Mouse (Mus musculus) spleen, adult 2 months (tissue): ENCODE data around the gene Lkaaear1. TPM values are rescaled to one million over a fixed set of nuclear protein-coding genes. Genes with fewer than 3 reads are reported as not detected.

ENCODE experiments used
- DNase-seq, 2 experiments: peaks; one replicate each; pipeline versions ENCODE4 v3.0.0 to v3.0.0-alpha.2; 2012 to 2021; ENCODE audit warnings: low spot score in 2 of 2, low read depth in 1 of 2
- H3K27ac ChIP-seq: fragments of 200-500 bp; 2 replicates; pipeline ENCODE4 v1.5.1; 2012; ENCODE audit warnings: low read length, inconsistent platforms; ENCODE audit not compliant: insufficient read depth
- H3K27me3 ChIP-seq: fragments of 200-500 bp; 2 replicates; pipeline ENCODE4 v1.6.1; 2012; ENCODE audit warnings: mild to moderate bottlenecking, moderate library complexity, low read length, inconsistent platforms; ENCODE audit not compliant: control insufficient read depth, insufficient read depth
- H3K36me3 ChIP-seq: fragments of 200-500 bp; 2 replicates; pipeline ENCODE4 v1.6.1; 2012; ENCODE audit warnings: mild to moderate bottlenecking, low read length, inconsistent platforms; ENCODE audit not compliant: control insufficient read depth, insufficient read depth
- H3K4me1 ChIP-seq: fragments of 200-500 bp; 2 replicates; pipeline ENCODE4 v1.6.1; 2011; ENCODE audit warnings: inconsistent platforms; ENCODE audit not compliant: control insufficient read depth, insufficient read depth, insufficient read length
- H3K4me3 ChIP-seq: fragments of 200-500 bp; 2 replicates; pipeline ENCODE4 v1.5.1; 2011; ENCODE audit warnings: mild to moderate bottlenecking, inconsistent platforms; ENCODE audit not compliant: insufficient read depth, insufficient read length; ENCODE audit errors: extremely low read depth
- CTCF ChIP-seq: fragments of 200-500 bp; IDR thresholded peaks from 2 replicates; pipeline ENCODE4 v1.5.1; 2011; ENCODE audit warnings: mild to moderate bottlenecking, inconsistent platforms; ENCODE audit not compliant: insufficient read depth, insufficient read length, insufficient replicate concordance; ENCODE audit errors: extremely low read depth
- POLR2A ChIP-seq: fragments of 200-500 bp; IDR thresholded peaks from 2 replicates; pipeline ENCODE4 v1.6.1; 2011; ENCODE audit warnings: low read depth, low read length, inconsistent platforms
- WGBS: fragments of 180-500 bp; shearing (Covaris S2); methylation state at CpG from one replicate; pipeline ENCODE4 v1.1.7; 2018; 5-methylcytosine and 5-hydroxymethylcytosine counted together
- polyA plus RNA-seq: library from polyadenylated mRNA; depleted of rRNA; stranded (reverse); fragments of >200 nt; gene quantifications from 2 replicates; pipeline ENCODE4 v1.2.3, GENCODE M21; 2012

The Lkaaear1 gene
- polyA plus RNA-seq, 1 experiment = not detected

DNA sequence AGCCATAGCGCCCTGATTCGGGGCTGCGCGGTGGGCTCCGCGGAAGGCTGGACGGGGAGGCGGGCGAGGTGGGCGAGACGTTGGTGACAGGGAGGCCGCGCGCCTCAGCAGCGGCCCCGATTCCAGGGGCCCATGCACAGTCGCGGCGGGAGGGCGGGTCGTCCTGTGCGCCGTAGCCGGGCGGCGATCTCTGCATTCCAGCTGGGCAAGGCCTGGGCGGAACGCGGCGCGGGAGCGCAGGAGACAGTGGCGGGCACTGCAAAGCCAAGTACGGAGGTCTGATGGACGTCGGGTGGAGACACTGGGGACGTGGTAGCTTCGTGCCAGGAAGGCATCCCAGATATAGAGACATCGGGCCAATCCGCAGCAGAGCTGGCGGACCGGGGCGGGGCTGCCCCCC is 26.9 kb downstream of the Lkaaear1 start, which contains the start of gene Sox18:
Gene Sox18, minus strand, starts transcription at position 315 of the 400 bp plus-strand sequence.
- WGBS = 3% methylated on average over 43 of the region's 43 CpGs
- no peaks in the 10 kb centered on the region for H3K36me3 ChIP-seq
- H3K27me3 ChIP-seq = peaks cover 18% of the 10 kb centered on the region
- H3K4me1 ChIP-seq = no peaks in the 10 kb centered on the region; the same call in 1 of the 2 replicates
- no peak within 1 kb of the TSS for H3K27ac ChIP-seq
- TF ChIP-seq POLR2A (no peak; the same call in 1 of the 2 replicates), CTCF (no peak)
- H3K4me3 ChIP-seq = peak within 1 kb of the TSS; percentile 21; the same call in 1 of the 2 replicates
- DNase-seq = no peak

DNA sequence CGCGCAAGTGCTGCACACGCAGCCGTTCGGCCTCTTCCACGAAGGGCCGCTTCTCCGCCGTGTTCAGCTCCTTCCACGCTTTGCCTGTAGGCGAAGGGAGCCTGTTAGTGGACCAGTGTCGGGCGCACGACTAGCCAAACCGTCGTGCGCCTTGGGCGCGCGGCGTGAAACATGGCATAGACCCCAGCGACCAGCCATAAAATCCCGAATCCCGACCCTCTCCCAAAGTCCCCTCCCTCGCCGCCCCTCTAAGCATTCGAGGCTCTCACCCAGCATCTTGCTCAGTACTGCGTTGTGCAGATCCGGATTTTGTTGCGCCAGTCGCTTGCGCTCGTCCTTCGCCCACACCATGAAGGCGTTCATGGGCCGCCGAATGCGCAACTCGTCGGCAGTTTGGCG is 27.3 kb downstream of the Lkaaear1 start:
- DNase-seq = no peak
- no peak overlapping the region for H3K27ac ChIP-seq
- no peaks in the 10 kb centered on the region; the same call in 1 of the 2 replicates for H3K4me1 ChIP-seq
- 3% methylated on average over 41 of the region's 41 CpGs for WGBS
- H3K4me3 ChIP-seq = peak overlapping the region; percentile 21; the same call in 1 of the 2 replicates
- H3K27me3 ChIP-seq = peaks cover 18% of the 10 kb centered on the region
- TF ChIP-seq POLR2A (no peak), CTCF (no peak)
- no peaks in the 10 kb centered on the region for H3K36me3 ChIP-seq

DNA sequence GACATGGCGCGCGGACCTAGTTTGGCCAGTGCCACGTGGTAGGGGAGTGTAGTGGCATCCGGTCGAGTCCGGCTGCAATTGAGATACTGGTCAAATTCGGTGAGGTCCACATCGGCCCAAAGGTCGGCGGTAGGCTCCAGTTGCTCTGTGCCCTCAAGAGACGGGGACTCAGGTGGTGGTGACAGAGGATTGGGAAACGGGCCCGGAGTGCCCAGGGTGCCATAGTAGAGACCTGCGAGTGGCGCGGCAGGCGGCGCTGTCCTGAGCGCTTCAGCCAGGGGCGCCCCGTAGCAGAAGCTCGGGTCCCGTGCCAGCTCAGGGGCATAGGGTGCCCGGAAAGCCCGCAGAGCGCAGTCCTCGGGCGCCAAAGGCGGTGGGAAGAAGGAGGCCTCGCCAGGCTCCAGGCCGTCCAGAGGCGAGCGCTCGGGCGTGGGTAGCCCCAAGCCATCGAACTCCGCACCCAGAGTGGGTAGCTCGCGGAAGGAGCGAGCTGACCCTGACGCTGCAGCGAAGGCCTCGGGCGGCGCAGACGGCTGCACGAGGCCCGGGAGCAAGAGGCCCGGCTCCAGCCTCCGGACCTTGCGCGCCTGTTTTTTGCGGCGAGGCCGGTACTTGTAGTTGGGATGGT is 27.8 kb downstream of the Lkaaear1 start:
- Histone ChIP-seq H3K27ac (peak overlapping the region; percentile 9; the same call in 1 of the 2 replicates), H3K4me1 (no peaks in the 10 kb centered on the region; the same call in 1 of the 2 replicates), H3K27me3 (peaks cover 18% of the 10 kb centered on the region), H3K36me3 (no peaks in the 10 kb centered on the region), H3K4me3 (peak overlapping the region; percentile 21; the same call in 1 of the 2 replicates)
- no peak for DNase-seq
- 15% methylated on average over 56 of the region's 56 CpGs for WGBS
- TF ChIP-seq POLR2A (no peak), CTCF (no peak)

DNA sequence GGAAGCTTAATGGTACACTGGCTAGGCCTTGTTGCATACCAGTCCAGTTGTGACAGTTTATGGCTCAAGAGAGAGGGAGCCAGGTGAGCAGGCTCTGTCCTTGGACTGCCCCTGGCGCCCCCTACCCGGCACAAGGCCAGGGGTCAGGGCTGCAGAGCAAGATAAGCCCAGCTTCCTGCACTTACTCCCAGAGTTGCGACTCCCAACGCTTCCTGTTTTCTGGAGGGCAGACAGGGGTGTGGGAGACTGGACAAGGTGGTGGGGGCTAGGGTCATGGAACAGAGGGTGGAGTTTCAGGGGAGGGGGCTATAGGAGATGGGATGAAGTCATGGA is 35.0 kb downstream of the Lkaaear1 start:
- H3K4me1 ChIP-seq = peaks cover 4% of the 10 kb centered on the region; the same call in 1 of the 2 replicates
- no peak overlapping the region; the same call in 1 of the 2 replicates for H3K27ac ChIP-seq
- H3K4me3 ChIP-seq = no peak overlapping the region
- DNase-seq = no peak
- H3K36me3 ChIP-seq = no peaks in the 10 kb centered on the region
- TF ChIP-seq CTCF = no peak
- TF ChIP-seq POLR2A = no peak
- no peaks in the 10 kb centered on the region for H3K27me3 ChIP-seq
- 40% methylated on average over 4 of the region's 4 CpGs for WGBS

DNA sequence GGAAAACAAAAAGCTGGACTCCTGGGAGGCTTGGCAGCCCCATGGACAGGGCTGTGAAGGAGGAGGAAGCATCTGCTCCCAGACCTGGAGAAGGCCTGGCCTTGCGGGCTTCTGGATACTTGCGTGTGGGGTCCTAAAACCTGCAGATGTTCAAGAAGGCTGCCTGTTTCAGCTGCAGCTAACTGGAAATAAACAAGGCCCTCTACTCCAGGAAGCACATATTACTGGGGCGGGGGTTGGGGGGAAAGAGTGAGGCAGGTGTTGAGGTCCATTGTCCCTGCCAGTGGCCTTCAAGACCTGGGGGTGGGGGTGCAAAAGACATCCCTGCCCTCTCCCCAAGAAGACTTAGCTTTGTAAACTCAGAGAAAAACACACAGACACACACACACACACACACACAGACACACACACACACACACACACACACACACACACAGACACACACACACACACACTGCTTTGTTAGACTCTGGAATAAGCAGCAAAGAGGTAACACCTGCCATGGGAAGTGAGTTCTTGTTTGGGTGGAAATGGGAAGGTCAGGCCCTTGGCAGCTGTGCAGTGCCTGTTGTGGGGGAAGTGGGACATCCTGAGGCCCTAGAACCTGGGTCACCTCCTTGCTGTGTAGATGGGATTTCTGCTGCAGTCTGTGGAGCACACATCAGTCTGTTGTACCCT is 35.5 kb downstream of the Lkaaear1 start:
- DNase-seq = no peak
- no peaks in the 10 kb centered on the region for H3K36me3 ChIP-seq
- WGBS = 90% methylated on average over 3 of the region's 3 CpGs
- H3K4me3 ChIP-seq = no peak overlapping the region
- TF ChIP-seq POLR2A (no peak), CTCF (no peak)
- no peaks in the 10 kb centered on the region for H3K27me3 ChIP-seq
- H3K27ac ChIP-seq = no peak overlapping the region; the same call in 1 of the 2 replicates
- H3K4me1 ChIP-seq = peaks cover 4% of the 10 kb centered on the region; the same call in 1 of the 2 replicates

DNA sequence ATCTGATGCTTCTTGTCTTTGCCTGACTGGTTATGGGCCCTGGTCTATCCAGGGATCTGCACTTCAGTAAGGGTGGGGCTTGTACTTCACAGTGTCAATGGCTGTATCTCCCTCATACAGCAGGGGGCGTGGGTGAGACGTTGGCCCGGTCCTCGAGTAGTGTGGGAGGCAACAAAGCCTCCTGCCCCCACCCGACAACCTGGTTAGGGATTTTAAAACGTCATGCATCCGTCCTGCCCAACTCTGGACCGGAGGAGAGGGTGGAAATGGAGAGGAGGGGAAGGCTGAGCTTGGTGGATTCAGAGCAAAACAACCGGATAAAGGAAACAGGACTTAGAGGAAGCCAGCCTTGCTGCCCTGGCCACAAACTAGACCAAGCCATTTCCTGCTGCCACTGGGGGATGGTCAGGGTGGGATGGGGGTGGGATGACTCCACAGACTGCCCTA is 38.6 kb downstream of the Lkaaear1 start:
- Histone ChIP-seq H3K27me3 (no peaks in the 10 kb centered on the region), H3K4me3 (no peak overlapping the region; the same call in 1 of the 2 replicates), H3K4me1 (peaks cover 4% of the 10 kb centered on the region; the same call in 1 of the 2 replicates), H3K27ac (no peak overlapping the region), H3K36me3 (peaks cover 14% of the 10 kb centered on the region)
- peak; percentile 41 to 73 for DNase-seq
- whole genome bisulfite sequencing = 2% methylated on average over 9 of the region's 9 CpGs
- TF ChIP-seq CTCF = peak; percentile 75; the same call in 1 of the 2 replicates
- TF ChIP-seq POLR2A = no peak
